Mouse (Mus musculus) R1 (cell line): ENCODE results near the gene Olfr33.
A peak's percentile ranks its signal among the peaks of the same experiment; 100 is the strongest.

Experiments used
- DNase-seq: peaks from one replicate; pipeline ENCODE4 v3.0.0-alpha.2; 2018; ENCODE audit warnings: low read depth, low spot score

Olfr33 gene

GRCm38 (mm10) chr7:102718970-102719369 is at the start of gene Olfr33:
Olfr33 (minus strand) TSS chr7:102719070.
- no peak for DNase-seq

GRCm38 (mm10) chr7:102759266-102759665 is 40.4 kb upstream of the Olfr33 start, which contains the start of the genes Olfr560 and Olfr78:
Olfr560 (minus strand) TSS chr7:102759366.
Olfr78 (minus strand) TSS chr7:102759471.
- no peak for DNase-seq

- DNase-seq: peak; percentile 14
Measured at GRCm38 (mm10) chr7:102752086-102752485, 33.2 kb upstream of the Olfr33 start.

GRCm38 (mm10) chr7:102737705-102738104 is 18.8 kb upstream of the Olfr33 start:
- DNase-seq: no peak

GRCm38 (mm10) chr7:102733793-102734192 is 14.9 kb upstream of the Olfr33 start:
- DNase-seq: no peak

- no peak for DNase-seq
Measured at GRCm38 (mm10) chr7:102727391-102727790, 8.5 kb upstream of the Olfr33 start, which contains the start of gene Olfr559. Olfr559 (minus strand) TSS chr7:102727491.

- DNase-seq: no peak
Measured at GRCm38 (mm10) chr7:102701915-102702314, 17.0 kb downstream of the Olfr33 start, which contains the start of gene Olfr558. Olfr558 (plus strand) TSS chr7:102702215.

GRCm38 (mm10) chr7:102698461-102698860 is 20.4 kb downstream of the Olfr33 start:
- no peak for DNase-seq

- peak; percentile 59 for DNase-seq
Measured at GRCm38 (mm10) chr7:102695358-102696125, 23.3 kb downstream of the Olfr33 start, which contains the start of gene Olfr557. Olfr557 (plus strand) TSS chr7:102695910.

- DNase-seq: peak; percentile 90
Measured at GRCm38 (mm10) chr7:102686944-102687501, 31.8 kb downstream of the Olfr33 start, which contains the start of gene Trim68. Trim68 (minus strand) TSS chr7:102687327.

- DNase-seq: no peak
Measured at GRCm38 (mm10) chr7:102681916-102682315, 37.0 kb downstream of the Olfr33 start.

- DNase-seq: no peak
Measured at GRCm38 (mm10) chr7:102676225-102676624, 42.6 kb downstream of the Olfr33 start.

GRCm38 (mm10) chr7:102665378-102665777 is 53.5 kb downstream of the Olfr33 start:
- no peak for DNase-seq

GRCm38 (mm10) chr7:102664599-102664998 is 54.3 kb downstream of the Olfr33 start, which contains the start of gene Olfr556:
Olfr556 (plus strand) TSS chr7:102664899.
- DNase-seq: no peak
